Mouse (Mus musculus) layer of hippocampus, adult 8-10 months (tissue): ENCODE results near the gene Dpagt1. TPM values are rescaled to one million over a fixed set of nuclear protein-coding genes. Genes with fewer than 3 reads are reported as not detected.
"Not testable (repeated sequence)": the region's sequence is repeated elsewhere in the genome, so short reads cannot be mapped to it uniquely, and the experiment has no call there.

Experiments used
- DNase-seq, 2 experiments: peaks; one replicate each; pipeline ENCODE4 v3.0.0; 2022; ENCODE audit warnings: low spot score in 2 of 2
- total RNA-seq, 4 experiments: library from RNA; stranded (reverse); gene quantifications; 2 replicates each; pipeline ENCODE4 v1.2.4; 2022

Gene Dpagt1
- total RNA-seq, 4 experiments from 2014 or later = 15.1 to 19.7 (median 16.1) TPM

GRCm38 (mm10) chr9:44318076-44318825, 7.6 kb upstream of the Dpagt1 start:
- DNase-seq = no peak

- no peak for DNase-seq
These were observed 7.1 kb upstream of the Dpagt1 start for GRCm38 (mm10) chr9:44318826-44319095.

DNA sequence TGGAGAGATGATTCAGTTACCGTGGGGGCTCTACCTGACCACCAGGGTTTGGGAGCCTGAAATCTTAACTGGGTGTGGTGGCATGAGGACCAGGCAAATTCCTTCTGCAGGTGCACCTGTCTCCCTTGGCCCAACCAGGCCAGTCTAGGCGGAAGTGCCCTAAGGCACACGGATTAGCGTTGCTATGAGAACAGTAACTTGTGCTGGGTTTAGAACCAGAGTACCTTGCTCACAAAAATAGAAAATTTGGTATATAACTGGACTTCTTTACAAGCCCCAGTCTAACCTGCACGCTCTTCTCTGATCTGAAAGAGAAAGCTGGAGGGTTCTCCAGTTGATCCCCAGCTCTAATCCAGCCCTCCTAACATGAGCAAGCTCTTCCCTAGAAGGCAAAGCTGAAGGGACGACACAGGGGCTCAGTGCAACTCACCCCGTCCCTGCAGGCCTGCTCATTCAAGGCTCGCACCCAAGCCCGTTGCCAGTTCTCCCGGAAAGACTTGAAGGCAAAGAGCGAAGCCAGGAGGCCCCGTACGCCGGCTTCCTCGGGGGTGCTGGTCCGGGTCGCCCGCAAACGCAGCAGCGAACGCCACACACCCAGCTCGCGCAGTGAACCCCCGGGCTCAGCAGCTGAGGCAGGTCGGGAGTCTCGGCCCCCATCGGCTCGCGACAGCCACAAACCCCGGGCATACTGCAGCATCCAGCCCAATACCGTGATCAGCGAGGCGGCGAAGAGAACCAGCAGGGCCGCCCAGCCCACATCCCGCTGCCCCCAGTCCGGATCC, 6.5 kb upstream of the Dpagt1 start:
- no peak for DNase-seq

DNA sequence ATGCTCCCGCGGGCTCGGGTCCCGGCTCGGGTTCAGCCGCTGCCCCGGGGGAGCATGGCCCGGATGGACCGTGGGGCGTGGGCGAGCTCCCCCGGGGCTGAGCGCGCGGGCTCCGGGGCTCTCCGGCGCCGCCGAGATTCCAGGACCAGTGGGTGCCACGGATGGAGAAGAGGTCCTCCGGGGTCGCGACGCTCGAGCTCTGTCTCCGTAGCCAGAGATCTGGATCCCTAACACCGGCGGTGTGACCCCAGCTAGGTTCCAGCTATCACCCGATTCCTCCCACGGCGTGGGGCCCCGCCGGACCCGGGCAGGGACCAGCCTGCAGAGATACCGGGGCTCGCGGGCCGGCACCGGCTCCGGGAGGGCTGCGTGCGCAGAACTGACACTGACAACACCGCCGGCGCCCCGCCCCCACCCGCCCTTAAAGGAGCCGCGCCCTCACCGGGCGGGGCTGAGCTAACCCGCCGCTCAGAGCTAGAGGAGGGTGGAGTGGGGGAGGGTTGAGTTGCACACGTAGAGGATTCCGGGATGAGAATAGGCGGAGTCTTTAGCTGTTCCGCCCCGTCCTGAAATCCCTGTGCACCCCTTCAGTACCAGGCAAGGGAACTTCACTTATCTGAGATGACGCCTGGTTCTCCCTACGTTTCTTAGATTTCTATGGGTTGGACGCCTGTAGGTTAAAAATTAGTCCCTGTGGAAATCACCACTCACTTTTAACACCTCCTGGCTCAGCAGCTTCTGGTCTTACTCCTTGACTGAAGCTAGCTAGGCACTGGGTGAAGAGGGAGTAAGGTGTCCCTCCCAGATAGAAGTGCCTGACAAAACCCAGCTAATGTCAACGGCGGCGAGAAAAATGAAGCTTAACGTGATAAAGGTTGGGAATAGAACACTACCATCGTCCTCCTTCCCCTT, 5.7 kb upstream of the Dpagt1 start, which contains the start of gene C2cd2l:
TSS of gene C2cd2l (minus strand) at position 399 of the 912 bp plus-strand sequence.
- DNase-seq = peak; percentile 88 to 94

GRCm38 (mm10) chr9:44320799-44321133, 5.1 kb upstream of the Dpagt1 start:
- peak in 1 of 2 experiments; percentile 40 for DNase-seq

GRCm38 (mm10) chr9:44323656-44324055, 2.2 kb upstream of the Dpagt1 start:
- DNase-seq = not testable (repeated sequence)

GRCm38 (mm10) chr9:44324147-44324546, 1.7 kb upstream of the Dpagt1 start:
- no peak for DNase-seq

GRCm38 (mm10) chr9:44325032-44325767, 619 bp upstream of the Dpagt1 start:
- DNase-seq = not testable (repeated sequence)

DNA sequence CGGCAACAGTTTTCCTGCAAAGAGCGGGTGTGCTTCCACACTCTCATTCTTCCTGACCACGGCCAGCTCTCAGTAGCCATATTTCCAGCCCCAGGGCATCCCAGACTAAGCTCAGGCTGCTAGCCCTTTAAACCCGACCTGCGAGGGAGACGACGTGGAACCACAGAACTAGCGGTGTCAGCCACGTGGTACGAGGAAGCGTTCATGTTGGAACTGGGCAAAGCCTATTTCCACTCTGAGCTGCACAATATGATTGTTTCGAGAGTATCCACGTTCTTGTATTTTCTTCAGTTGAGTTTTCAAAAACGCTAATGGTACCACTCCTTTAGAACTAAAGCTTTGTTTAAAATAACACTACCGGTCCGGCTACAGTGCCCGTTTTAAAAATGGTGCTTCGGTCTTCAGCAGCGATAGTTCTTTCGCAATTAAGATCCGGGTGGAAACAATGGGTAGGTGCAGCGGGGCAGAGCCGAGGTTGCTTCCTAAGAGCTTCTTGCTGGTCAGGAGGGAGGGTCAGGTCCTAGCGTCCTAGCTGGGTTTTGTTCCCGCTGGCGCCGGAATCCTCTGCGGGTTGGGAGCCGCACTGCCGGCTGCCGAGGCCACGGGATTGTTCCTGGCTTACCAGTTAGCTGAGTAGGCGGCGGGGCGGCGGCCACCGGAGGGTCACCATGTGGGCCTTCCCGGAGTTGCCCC, 698 bp downstream of the Dpagt1 start:
- peak; percentile 85 to 88 for DNase-seq

- no peak for DNase-seq
These were observed 1.4 kb downstream of the Dpagt1 start for GRCm38 (mm10) chr9:44327064-44327711.

GRCm38 (mm10) chr9:44327926-44328325, 2.1 kb downstream of the Dpagt1 start:
- DNase-seq = no peak

- DNase-seq = no peak
These were observed 4.9 kb downstream of the Dpagt1 start for GRCm38 (mm10) chr9:44330736-44331135.

DNA sequence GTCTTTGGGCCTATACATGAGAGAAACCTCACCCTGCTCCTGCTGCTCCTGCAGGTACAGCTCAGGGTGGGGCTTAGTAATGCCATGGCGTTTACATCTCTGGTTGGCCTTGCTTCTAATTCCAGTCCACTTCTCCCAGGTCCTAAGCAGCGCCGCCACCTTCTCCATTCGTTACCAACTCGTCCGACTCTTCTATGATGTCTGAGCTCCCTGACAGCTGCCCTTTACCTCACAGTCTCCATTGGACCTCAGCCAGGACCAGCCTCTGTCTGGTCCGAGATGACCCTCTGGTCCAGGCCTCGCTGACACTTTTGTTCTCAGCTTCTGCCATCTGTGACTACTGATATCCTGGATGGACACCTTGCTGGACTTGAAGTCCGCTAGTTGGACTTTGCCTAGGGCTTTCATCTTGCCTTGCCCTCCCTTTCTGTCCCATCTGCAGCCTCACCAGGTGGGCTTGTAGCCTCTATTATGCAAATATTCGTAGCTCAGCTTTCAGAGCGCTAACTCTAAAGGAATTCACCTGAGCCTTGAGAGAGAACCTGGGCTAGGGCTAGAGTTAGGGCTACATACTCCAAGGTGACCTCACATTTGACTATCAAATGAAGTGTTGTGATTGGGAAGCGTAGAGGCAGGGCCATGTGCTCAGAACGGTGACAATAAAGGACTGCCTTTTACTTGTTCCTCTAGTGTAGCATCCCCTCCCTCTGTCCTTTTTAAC, 7.3 kb downstream of the Dpagt1 start:
- no peak for DNase-seq

DNA sequence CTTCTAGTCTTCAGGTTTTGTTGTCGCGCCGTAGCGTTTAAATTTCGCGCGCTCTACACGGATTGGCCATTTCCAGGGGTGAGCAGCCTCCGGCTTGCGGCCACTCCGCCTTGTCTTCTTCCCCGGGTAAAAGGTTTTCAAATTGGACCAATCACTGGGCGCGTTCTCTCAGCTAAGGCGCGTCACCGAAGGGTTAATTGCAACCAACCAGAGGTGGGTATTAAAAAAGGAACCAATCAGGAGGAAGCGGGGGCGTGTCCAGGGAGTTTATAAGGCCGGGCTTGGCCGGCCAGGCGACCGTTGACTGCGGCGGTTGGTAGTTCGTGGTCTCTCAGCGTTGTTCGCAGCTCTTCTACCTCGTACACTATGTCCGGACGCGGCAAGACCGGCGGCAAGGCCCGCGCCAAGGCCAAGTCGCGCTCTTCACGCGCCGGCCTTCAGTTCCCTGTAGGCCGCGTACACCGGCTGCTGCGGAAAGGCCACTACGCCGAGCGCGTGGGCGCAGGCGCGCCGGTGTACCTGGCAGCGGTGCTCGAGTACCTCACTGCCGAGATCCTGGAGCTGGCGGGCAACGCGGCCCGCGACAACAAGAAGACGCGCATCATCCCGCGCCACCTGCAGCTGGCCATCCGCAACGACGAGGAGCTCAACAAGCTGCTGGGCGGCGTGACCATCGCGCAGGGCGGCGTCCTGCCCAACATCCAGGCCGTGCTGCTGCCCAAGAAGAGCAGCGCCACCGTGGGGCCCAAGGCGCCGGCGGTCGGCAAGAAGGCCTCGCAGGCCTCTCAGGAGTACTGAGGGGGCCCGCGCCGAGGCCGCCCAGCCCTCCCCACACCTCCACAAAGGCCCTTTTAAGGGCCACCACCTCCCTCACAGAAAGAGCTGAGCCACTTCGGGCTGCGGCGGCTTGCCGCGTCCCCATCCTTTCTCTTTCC, 8.8 kb downstream of the Dpagt1 start, which contains the start of gene H2afx:
TSS of gene H2afx (plus strand) at position 299 of the 935 bp plus-strand sequence.
- peak; percentile 99 to 100 for DNase-seq

DNA sequence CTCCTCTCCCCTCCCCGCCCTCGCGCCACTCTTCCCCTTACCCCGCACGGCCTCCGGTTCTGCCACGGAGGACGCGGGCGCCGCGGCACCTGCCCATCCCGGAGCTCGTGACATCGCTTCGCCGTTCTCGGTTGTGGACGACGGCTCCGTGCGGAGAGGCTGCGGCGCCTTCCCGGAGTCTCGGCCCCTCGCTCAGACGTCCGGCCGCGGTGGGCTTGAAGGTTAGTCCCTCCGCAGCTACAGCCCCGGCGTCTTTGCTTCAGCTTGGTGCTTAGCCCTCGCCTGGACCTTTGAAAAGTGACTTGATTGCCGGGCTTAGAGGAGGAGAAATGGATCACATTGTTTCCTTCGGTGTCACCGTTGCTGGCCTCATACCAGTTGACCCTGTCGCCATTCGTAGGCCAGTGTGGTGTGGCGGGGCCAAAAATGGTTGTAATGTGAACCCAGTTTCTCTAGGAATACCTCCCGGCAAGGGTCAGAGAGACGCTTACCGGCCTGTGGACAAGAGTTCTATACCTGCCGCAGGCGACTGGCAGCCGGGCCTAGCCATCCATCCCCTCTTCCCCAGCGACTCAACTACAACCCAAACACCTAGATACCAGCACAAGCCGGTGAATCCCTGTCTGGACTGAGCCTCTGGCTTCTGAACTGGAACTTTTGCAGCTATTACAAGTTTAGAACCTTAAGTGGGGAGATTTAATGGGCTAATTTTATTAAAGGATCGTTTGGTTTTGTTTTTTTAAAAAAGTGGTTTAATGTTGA, 9.7 kb downstream of the Dpagt1 start:
- no peak for DNase-seq

GRCm38 (mm10) chr9:44336093-44336406, 10.2 kb downstream of the Dpagt1 start:
- no peak for DNase-seq

- DNase-seq = not testable (repeated sequence)
These were observed 10.7 kb downstream of the Dpagt1 start for GRCm38 (mm10) chr9:44336513-44336912.

DNA sequence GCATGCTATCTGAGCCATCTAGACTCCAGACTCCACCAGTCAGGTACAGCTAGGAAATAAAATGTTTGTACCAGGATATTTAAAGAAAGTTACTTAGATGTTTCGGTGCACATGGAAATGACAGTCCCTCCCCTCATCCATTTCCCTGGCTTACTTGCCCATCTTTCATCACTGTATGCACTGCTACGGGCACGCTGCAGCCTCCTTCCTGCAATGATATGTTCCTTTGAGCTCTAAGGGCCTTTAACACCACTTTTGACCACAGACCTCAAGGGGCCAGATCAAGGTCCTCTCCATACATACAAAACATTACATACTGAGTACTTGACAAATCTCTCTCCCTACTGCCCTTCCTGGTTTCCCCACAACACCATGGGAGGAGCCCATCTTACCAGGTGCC, 11.1 kb downstream of the Dpagt1 start:
- no peak for DNase-seq
